Mouse (Mus musculus) hindlimb bud, embryonic 11.5 days (tissue): ENCODE results near the gene Vmn1r9.
"Not testable (repeated sequence)": the region's sequence is repeated elsewhere in the genome, so short reads cannot be mapped to it uniquely, and the experiment has no call there.

ENCODE experiments used
- DNase-seq: peaks from one replicate; pipeline ENCODE4 v3.0.0-alpha.2; 2012; ENCODE audit warnings: low read depth, low spot score; ENCODE audit errors: extremely low spot score

Vmn1r9 gene

GRCm38 (mm10) chr6:57066487-57066886 lies at the start of gene Vmn1r9:
Vmn1r9 (plus strand) TSS chr6:57066787.
- DNase-seq = no peak

DNA sequence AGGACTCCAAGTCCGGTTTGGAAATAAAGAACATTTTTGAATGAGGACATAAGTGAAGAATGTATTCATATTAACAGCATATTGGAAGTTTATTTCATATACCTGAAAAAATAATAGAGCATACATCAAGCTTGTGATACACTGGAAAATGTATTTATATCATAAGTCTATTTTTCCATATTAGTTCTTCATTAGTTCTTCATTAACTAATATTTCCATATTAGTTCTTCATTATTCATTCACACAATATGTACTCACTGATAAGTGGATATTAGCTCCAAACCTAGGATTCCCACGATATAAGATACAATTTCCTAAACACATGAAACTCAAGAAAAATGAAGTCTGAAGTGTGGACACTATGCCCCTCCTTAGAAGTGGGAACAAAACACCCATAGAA lies 41.4 kb upstream of the Vmn1r9 start, which contains the start of gene Vmn1r7:
TSS of gene Vmn1r7 (minus strand) at position 101 of the 400 bp plus-strand sequence.
- not testable (repeated sequence) for DNase-seq

DNA sequence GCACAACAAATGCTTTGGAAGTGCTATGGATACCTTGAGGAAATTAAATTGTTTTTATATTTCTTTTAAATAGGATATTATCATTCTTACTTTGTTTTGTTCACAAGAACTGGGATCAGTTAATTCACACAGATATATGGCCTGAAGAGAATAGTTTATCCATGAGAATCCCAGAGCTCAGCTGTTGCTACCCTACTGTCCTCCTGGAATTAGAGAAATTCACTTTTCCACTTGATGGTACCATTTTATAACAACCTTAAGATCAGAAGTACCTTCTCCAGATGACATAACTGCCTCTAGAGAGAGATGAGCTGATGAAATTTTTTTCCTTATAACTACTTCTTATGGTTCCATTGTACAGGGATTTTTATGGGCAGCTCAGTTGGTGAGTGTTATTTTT lies 34.6 kb upstream of the Vmn1r9 start, which contains the start of gene Vmn1r8:
TSS of gene Vmn1r8 (plus strand) at position 301 of the 400 bp plus-strand sequence.
- DNase-seq = no peak

GRCm38 (mm10) chr6:57034674-57035073 lies 31.9 kb upstream of the Vmn1r9 start:
- DNase-seq = no peak

DNA sequence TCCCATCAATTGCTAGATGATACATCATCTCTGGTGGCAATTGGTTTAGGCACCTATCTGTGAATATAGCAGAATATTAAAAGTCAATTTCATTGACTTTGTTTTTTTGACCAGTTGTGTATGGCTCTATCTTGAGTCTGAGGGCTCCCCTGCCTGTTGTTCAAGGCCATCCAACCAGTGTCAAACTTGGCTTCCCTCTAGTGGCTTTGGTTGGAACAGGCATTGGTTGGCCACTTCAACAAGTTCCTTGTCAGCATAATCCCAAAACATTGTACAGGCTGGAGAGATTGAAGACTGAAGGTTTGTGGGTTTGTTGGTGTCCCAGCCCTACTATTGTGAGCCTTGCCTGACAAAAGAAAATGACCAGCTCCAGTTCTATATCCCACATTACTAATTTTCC lies 2.9 kb upstream of the Vmn1r9 start:
- DNase-seq = no peak

GRCm38 (mm10) chr6:57106358-57106757 lies 39.8 kb downstream of the Vmn1r9 start:
- no peak for DNase-seq

- no peak for DNase-seq
Observed at GRCm38 (mm10) chr6:57109154-57109553, 42.6 kb downstream of the Vmn1r9 start, which contains the start of gene Vmn1r10. Vmn1r10 (plus strand) TSS chr6:57109454.
